Mouse (Mus musculus) liver, embryonic 11.5 days (tissue): ENCODE data around the gene Phf7. TPM values are rescaled to one million over a fixed set of nuclear protein-coding genes. Genes with fewer than 3 reads are reported as not detected.

Experiments
- ATAC-seq: fragments of 200-750 bp; cut with Nextera tagmentation; replicated peaks from 2 replicates; pipeline ENCODE4 v1.8.0; 2017; ENCODE audit warnings: moderate number of reproducible peaks, mild to moderate bottlenecking, moderate TSS enrichment, moderate library complexity; ENCODE audit not compliant: low FRiP score
- DNase-seq: peaks from one replicate; pipeline ENCODE4 v3.0.0-alpha.2; 2017; ENCODE audit warnings: low spot score
- H3K27ac ChIP-seq: fragments of 300-500 bp; sonication (generic); 2 replicates; pipeline ENCODE4 v1.5.1; 2014; ENCODE audit warnings: mild to moderate bottlenecking, low read depth, low read length, control low read depth
- H3K27me3 ChIP-seq: fragments of 300-500 bp; sonication (generic); replicated peaks from 2 replicates; pipeline ENCODE4 v1.6.1; 2014; ENCODE audit warnings: low read length, mixed read lengths; ENCODE audit not compliant: control insufficient read depth, insufficient read depth
- H3K36me3 ChIP-seq: fragments of 300-500 bp; sonication (generic); 2 replicates; pipeline ENCODE4 v1.6.1; 2014; ENCODE audit warnings: mild to moderate bottlenecking, low read length, moderate library complexity, mixed read lengths; ENCODE audit not compliant: control insufficient read depth, insufficient read depth
- H3K4me1 ChIP-seq: fragments of 300-500 bp; sonication (generic); replicated peaks from 2 replicates; pipeline ENCODE4 v1.6.1; 2014; ENCODE audit warnings: low read length, mixed read lengths; ENCODE audit not compliant: control insufficient read depth, insufficient read depth
- H3K4me2 ChIP-seq: fragments of 300-500 bp; sonication (generic); 2 replicates; pipeline ENCODE4 v1.6.1; 2014; ENCODE audit warnings: mild to moderate bottlenecking, control low read depth, moderate library complexity
- H3K4me3 ChIP-seq: fragments of 300-500 bp; sonication (generic); 2 replicates; pipeline ENCODE4 v1.5.1; 2014; ENCODE audit warnings: low read depth, low read length, control low read depth
- H3K9ac ChIP-seq: fragments of 300-500 bp; sonication (generic); 2 replicates; pipeline ENCODE4 v1.6.1; 2014; ENCODE audit warnings: low read depth, low read length, control low read depth
- H3K9me3 ChIP-seq: fragments of 300-500 bp; sonication (generic); 2 replicates; pipeline ENCODE4 v1.6.1; 2016; ENCODE audit warnings: low read length, inconsistent platforms, mixed read lengths; ENCODE audit not compliant: control insufficient read depth
- whole genome bisulfite sequencing: fragments of 180-500 bp; shearing (Covaris S2); extraction: QIAGEN DNeasy Blood & Tissue Kit; methylation state at CpG from one replicate; pipeline ENCODE4 v1.1.7; 2014; 5-methylcytosine and 5-hydroxymethylcytosine counted together
- polyA plus RNA-seq: library from polyadenylated mRNA; unstranded; fragments of >200 nt; fragmentation: Nextera tagmentation; extraction: Ambion mirVana; gene quantifications from 2 replicates; pipeline ENCODE4 v1.2.1, GENCODE M21; 2014

Phf7 gene
- polyA plus RNA-seq, 1 experiment from 2014 or later: 15.0 TPM

DNA sequence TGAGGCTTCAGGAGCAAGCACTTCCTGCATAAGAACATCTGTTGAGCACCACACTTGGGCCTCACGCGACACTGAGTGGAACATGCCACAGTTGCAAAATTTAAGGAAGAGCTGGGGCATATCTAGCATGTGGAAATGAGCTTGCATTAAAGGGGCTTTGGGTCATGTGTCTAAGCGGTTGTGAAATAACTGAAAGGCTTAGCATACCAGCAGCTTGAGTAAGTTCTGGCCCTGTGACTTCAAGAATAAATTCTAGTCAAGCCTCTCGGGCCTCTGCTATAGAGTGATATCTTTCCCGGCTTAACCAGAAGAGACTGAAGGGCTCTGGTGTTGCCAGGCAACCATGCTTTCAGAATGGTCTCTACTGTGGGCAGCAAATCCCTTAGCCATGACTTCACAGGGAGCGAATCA, 62.3 kb downstream of the Phf7 start:
- H3K4me1 ChIP-seq: peaks cover 3% of the 10 kb centered on the region; the same call in 1 of the 2 replicates
- no peak overlapping the region for H3K4me2 ChIP-seq
- no peak overlapping the region for H3K4me3 ChIP-seq
- no peak overlapping the region for H3K9ac ChIP-seq
- H3K36me3 ChIP-seq: peaks cover 81% of the 10 kb centered on the region
- no peaks in the 10 kb centered on the region for H3K9me3 ChIP-seq
- 78% methylated on average over 6 of the region's 6 CpGs for WGBS
- ATAC-seq: no peak
- no peaks in the 10 kb centered on the region for H3K27me3 ChIP-seq
- H3K27ac ChIP-seq: no peak overlapping the region
- no peak for DNase-seq

Other genes with a start within 250 kb of the Phf7 start
- 33.7 and 41.6 TPM in 2 replicates for gene Glt8d1, start 249.9 kb downstream of the Phf7 start, polyA plus RNA-seq
- 309 and 326 TPM in 2 replicates for gene Spcs1, start 249.6 kb downstream of the Phf7 start, polyA plus RNA-seq
- 72.8 and 73.0 TPM in 2 replicates for gene Pbrm1, start 232.2 kb downstream of the Phf7 start, polyA plus RNA-seq
- 265 and 268 TPM in 2 replicates for gene Gnl3, start 232.2 kb downstream of the Phf7 start, polyA plus RNA-seq
- gene Smim4, start 122.4 kb downstream of the Phf7 start, polyA plus RNA-seq: 90.3 and 107 TPM in 2 replicates
- 401 and 406 TPM in 2 replicates for gene Nt5dc2, start 120.3 kb downstream of the Phf7 start, polyA plus RNA-seq
- gene Stab1, start 82.7 kb downstream of the Phf7 start, polyA plus RNA-seq: 25.3 and 39.9 TPM in 2 replicates
- gene Tnnc1, start 43.0 kb downstream of the Phf7 start, polyA plus RNA-seq: 17.6 and 39.0 TPM in 2 replicates
- gene Nisch, start 34.4 kb downstream of the Phf7 start, polyA plus RNA-seq: 228 and 245 TPM in 2 replicates
- 0.10 TPM in 1 of 2 replicates, not detected in the other for gene Sema3g, start 33.5 kb downstream of the Phf7 start, polyA plus RNA-seq
- 77.2 and 84.4 TPM in 2 replicates for gene Bap1, start 133 bp upstream of the Phf7 start, polyA plus RNA-seq
- gene Dnah1, start 72.6 kb upstream of the Phf7 start, polyA plus RNA-seq: 1.7 and 1.9 TPM in 2 replicates
- gene Capn7, start 85.3 kb upstream of the Phf7 start, polyA plus RNA-seq: 34.4 and 39.0 TPM in 2 replicates
- gene Sh3bp5, start 184.8 kb upstream of the Phf7 start, polyA plus RNA-seq: 15.0 and 17.3 TPM in 2 replicates
- gene Eaf1, start 243.1 kb upstream of the Phf7 start, polyA plus RNA-seq: 39.1 and 44.5 TPM in 2 replicates
- 60.9 and 68.9 TPM in 2 replicates for gene Mettl6, start 243.7 kb upstream of the Phf7 start, polyA plus RNA-seq